Mouse (Mus musculus): ENCODE measurements around the gene Rabggtb. TPM values are rescaled to one million over a fixed set of nuclear protein-coding genes. Genes with fewer than 3 reads are reported as not detected.

Gene Rabggtb
- polyA plus RNA-seq, 1 experiment from 2014 or later = 47.4 TPM

DNA sequence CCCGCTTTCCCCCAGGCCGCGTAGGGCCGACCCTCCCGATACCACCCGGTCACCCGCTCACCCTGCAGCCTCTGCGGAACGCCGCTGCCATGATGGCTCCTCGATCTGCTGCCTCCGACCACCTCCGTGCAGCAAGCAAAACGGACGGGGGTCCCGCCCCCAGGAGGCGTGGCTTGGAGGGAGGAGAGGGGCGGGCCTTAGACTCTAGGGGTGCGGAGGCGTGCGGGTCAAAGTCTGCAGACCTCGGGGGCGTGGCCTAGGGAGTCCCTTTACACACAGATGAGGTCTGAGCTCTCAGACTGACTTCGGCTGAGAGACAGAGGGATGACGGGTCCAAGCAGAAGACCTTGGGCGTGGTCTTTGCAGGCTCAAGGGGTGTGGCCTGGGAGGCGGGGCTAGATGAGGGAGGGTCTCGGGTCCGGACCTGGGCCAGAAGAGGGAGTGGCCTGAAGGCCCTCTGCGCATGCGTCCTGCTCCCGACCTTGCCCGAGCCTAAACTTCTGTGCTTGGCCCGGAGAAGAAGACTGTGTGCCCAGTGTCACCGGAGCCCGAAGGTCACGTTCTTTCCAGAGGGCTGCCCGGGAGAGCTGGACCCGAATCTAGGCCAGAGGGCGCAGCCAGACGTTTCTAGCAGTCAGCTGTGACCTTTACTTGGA, 31.7 kb upstream of the Rabggtb start, which contains the start of gene Acadm:
Gene Acadm (minus strand): TSS at position 298 of the 656 bp plus-strand sequence.
- no peaks in the 10 kb centered on the region for H3K27me3 ChIP-seq (ENCODE audit: control insufficient read depth, insufficient read depth, low read length)
- H3K4me2 ChIP-seq (ENCODE audit: low read depth, low read length) = peak within 1 kb of the TSS; percentile 66
- no peaks in the 10 kb centered on the region for H3K9me3 ChIP-seq (replicated peaks; ENCODE audit: control insufficient read depth, low read length)
- peak; percentile 99 for ATAC-seq (ENCODE audit: insufficient read depth, low FRiP score)
- peak within 1 kb of the TSS; percentile 84 for H3K4me3 ChIP-seq (replicated peaks; ENCODE audit: low read length)
- no peaks in the 10 kb centered on the region for H3K36me3 ChIP-seq (ENCODE audit: control insufficient read depth, insufficient read depth, low read length)
- peak within 1 kb of the TSS; percentile 85 for H3K9ac ChIP-seq (ENCODE audit: low read length)
- under 1% methylated on average over 41 of the region's 41 CpGs for WGBS
- peaks cover 4% of the 10 kb centered on the region; the same call in 1 of the 2 replicates for H3K4me1 ChIP-seq (ENCODE audit: control insufficient read depth, insufficient read depth, low read length)
- H3K27ac ChIP-seq (ENCODE audit: low read length) = peak within 1 kb of the TSS; percentile 94

DNA sequence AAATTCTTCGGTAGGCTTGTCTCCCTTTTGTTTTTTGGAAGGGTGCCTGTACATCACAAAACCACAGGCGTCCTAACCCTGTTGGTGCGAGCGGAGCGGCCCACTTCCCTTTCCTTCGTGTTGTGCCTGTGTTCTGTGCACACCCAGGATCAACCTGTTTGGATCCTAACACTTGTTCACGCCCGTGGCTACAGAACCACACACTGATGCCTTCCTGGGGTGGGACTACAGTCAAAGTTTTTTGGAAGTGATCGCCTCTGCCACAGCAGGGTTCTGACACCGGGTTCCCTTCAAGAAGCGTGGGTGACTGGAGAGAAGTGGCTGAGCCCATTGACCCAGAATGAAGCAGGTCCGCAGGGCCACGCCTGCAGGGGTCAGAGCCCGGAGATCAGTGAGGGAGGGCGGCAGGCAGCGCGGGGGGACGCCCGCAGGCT, 31.1 kb upstream of the Rabggtb start:
- peak overlapping the region; percentile 84 for H3K4me3 ChIP-seq (replicated peaks; ENCODE audit: low read length)
- H3K27me3 ChIP-seq (ENCODE audit: control insufficient read depth, insufficient read depth, low read length) = no peaks in the 10 kb centered on the region
- H3K36me3 ChIP-seq (ENCODE audit: control insufficient read depth, insufficient read depth, low read length) = no peaks in the 10 kb centered on the region
- H3K27ac ChIP-seq (ENCODE audit: low read length) = peak overlapping the region; percentile 94
- no peaks in the 10 kb centered on the region for H3K9me3 ChIP-seq (replicated peaks; ENCODE audit: control insufficient read depth, low read length)
- H3K4me1 ChIP-seq (ENCODE audit: control insufficient read depth, insufficient read depth, low read length) = peaks cover 4% of the 10 kb centered on the region; the same call in 1 of the 2 replicates
- ATAC-seq (ENCODE audit: insufficient read depth, low FRiP score) = peak; percentile 51
- H3K9ac ChIP-seq (ENCODE audit: low read length) = peak overlapping the region; percentile 85
- WGBS = under 1% methylated on average over 19 of the region's 19 CpGs
- peak overlapping the region; percentile 66 for H3K4me2 ChIP-seq (ENCODE audit: low read depth, low read length)

DNA sequence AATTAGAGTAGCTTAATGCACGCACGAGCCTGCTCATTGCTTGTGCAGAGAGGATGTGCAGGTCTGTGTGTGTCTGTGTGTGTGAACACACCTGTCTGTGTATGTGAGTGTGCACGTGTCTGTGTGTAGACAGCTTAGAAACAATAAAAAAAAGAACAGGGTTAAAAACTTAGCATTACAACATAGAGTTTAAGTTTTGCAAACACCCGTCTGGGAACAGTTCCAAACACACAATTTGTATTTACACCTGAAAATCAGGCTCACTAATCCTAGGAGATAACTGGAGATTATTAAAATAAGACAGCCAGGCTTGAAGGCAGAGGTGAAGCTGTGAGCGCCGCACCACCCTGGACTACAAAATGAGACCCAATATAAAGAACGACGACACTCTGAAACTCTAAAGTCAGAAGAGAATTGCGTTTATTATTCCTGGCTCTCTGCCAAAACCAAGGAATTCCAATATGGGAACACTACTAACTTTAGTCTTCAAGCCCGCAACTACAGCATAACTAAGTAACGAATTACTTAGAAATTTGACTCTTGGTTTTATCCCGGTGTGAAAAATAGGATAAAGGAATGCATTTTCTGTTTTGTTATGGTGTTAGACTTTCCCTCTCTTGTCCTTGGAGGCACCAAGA, 30.3 kb upstream of the Rabggtb start:
- Histone ChIP-seq H3K27me3 (ENCODE audit: control insufficient read depth, insufficient read depth, low read length) (no peaks in the 10 kb centered on the region), H3K27ac (ENCODE audit: low read length) (peak overlapping the region; percentile 94; the same call in 1 of the 2 replicates), H3K9me3 (replicated peaks; ENCODE audit: control insufficient read depth, low read length) (no peaks in the 10 kb centered on the region), H3K36me3 (ENCODE audit: control insufficient read depth, insufficient read depth, low read length) (no peaks in the 10 kb centered on the region), H3K9ac (ENCODE audit: low read length) (no peak overlapping the region; the same call in 1 of the 2 replicates), H3K4me2 (ENCODE audit: low read depth, low read length) (peak overlapping the region; percentile 66), H3K4me1 (ENCODE audit: control insufficient read depth, insufficient read depth, low read length) (peaks cover 4% of the 10 kb centered on the region; the same call in 1 of the 2 replicates), H3K4me3 (replicated peaks; ENCODE audit: low read length) (peak overlapping the region; percentile 84)
- no peak for ATAC-seq (ENCODE audit: insufficient read depth, low FRiP score)
- WGBS = 25% methylated on average over 12 of the region's 12 CpGs

DNA sequence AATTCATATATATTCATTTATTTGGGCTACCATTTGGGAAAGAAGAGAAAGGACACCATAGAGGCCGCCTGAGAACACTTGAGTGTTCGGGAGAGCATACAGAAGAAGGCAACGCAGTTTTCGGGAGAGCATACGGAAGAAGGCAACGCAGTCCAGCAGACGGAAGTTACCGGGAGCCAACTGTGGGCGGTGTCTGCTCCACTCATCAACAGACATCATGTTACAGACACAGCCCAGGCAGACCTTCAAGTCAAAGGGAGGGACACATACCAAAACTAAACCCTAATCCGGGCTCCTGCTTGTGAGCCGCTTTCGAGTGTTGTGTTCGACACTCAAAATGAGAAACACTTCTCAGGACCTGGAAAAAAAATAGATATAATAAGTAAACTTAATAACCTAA, 28.8 kb upstream of the Rabggtb start:
- peaks cover 4% of the 10 kb centered on the region; the same call in 1 of the 2 replicates for H3K4me1 ChIP-seq (ENCODE audit: control insufficient read depth, insufficient read depth, low read length)
- ATAC-seq (ENCODE audit: insufficient read depth, low FRiP score) = no peak
- no peaks in the 10 kb centered on the region for H3K36me3 ChIP-seq (ENCODE audit: control insufficient read depth, insufficient read depth, low read length)
- H3K27ac ChIP-seq (ENCODE audit: low read length) = no peak overlapping the region
- 93% methylated on average over 13 of the region's 13 CpGs for WGBS
- no peak overlapping the region for H3K4me2 ChIP-seq (ENCODE audit: low read depth, low read length)
- H3K9ac ChIP-seq (ENCODE audit: low read length) = no peak overlapping the region
- H3K9me3 ChIP-seq (replicated peaks; ENCODE audit: control insufficient read depth, low read length) = no peaks in the 10 kb centered on the region
- no peak overlapping the region for H3K4me3 ChIP-seq (replicated peaks; ENCODE audit: low read length)
- H3K27me3 ChIP-seq (ENCODE audit: control insufficient read depth, insufficient read depth, low read length) = no peaks in the 10 kb centered on the region

DNA sequence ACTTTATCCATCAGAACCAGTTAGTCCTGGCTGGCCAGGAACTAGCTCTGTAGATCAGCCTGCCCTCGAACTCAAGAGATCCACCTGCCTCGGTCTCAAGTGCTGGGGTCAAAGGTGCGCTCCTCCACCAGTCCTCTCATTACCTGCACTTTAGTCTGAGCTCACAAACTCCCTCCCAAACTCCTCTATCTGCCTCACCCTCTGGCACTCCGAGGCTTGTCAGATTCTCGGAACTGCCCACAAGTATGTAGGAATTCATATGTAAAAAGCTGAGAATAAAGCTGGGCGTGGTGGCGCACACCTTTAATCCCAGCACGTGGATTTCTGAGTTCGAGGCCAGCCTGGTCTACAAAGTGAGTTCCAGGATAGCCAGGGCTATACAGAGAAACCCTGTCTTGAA, 27.7 kb upstream of the Rabggtb start:
- Histone ChIP-seq H3K36me3 (ENCODE audit: control insufficient read depth, insufficient read depth, low read length) (no peaks in the 10 kb centered on the region), H3K4me1 (ENCODE audit: control insufficient read depth, insufficient read depth, low read length) (peaks cover 4% of the 10 kb centered on the region; the same call in 1 of the 2 replicates), H3K27me3 (ENCODE audit: control insufficient read depth, insufficient read depth, low read length) (no peaks in the 10 kb centered on the region), H3K27ac (ENCODE audit: low read length) (no peak overlapping the region), H3K4me2 (ENCODE audit: low read depth, low read length) (no peak overlapping the region), H3K9ac (ENCODE audit: low read length) (no peak overlapping the region), H3K4me3 (replicated peaks; ENCODE audit: low read length) (no peak overlapping the region), H3K9me3 (replicated peaks; ENCODE audit: control insufficient read depth, low read length) (no peaks in the 10 kb centered on the region)
- no peak for ATAC-seq (ENCODE audit: insufficient read depth, low FRiP score)
- 85% methylated on average over 9 of the region's 9 CpGs for WGBS

DNA sequence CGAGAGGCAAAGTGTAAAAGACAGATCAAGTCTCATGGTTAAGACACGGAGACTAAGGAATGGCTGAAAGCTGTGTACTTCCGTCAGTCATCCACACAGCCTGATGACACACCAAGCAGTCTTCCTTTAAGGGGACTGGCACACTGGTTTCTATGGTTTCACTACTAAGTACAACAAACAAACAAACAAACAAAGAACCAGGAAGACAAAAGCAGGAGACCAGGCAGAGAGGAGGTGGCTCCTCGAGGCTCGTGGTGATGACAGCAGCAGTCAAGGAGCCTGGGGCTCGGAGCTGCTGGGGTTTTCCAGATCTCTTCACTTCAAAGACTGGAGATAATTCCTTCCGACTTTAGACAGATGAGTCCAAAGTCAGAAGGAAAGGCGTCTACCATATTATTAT, 27.2 kb upstream of the Rabggtb start:
- no peaks in the 10 kb centered on the region for H3K9me3 ChIP-seq (replicated peaks; ENCODE audit: control insufficient read depth, low read length)
- no peaks in the 10 kb centered on the region for H3K36me3 ChIP-seq (ENCODE audit: control insufficient read depth, insufficient read depth, low read length)
- no peak overlapping the region for H3K4me2 ChIP-seq (ENCODE audit: low read depth, low read length)
- no peak overlapping the region for H3K9ac ChIP-seq (ENCODE audit: low read length)
- ATAC-seq (ENCODE audit: insufficient read depth, low FRiP score) = no peak
- no peaks in the 10 kb centered on the region for H3K27me3 ChIP-seq (ENCODE audit: control insufficient read depth, insufficient read depth, low read length)
- H3K4me1 ChIP-seq (ENCODE audit: control insufficient read depth, insufficient read depth, low read length) = peaks cover 4% of the 10 kb centered on the region; the same call in 1 of the 2 replicates
- no peak overlapping the region for H3K27ac ChIP-seq (ENCODE audit: low read length)
- 86% methylated on average over 8 of the region's 8 CpGs for WGBS
- no peak overlapping the region for H3K4me3 ChIP-seq (replicated peaks; ENCODE audit: low read length)

DNA sequence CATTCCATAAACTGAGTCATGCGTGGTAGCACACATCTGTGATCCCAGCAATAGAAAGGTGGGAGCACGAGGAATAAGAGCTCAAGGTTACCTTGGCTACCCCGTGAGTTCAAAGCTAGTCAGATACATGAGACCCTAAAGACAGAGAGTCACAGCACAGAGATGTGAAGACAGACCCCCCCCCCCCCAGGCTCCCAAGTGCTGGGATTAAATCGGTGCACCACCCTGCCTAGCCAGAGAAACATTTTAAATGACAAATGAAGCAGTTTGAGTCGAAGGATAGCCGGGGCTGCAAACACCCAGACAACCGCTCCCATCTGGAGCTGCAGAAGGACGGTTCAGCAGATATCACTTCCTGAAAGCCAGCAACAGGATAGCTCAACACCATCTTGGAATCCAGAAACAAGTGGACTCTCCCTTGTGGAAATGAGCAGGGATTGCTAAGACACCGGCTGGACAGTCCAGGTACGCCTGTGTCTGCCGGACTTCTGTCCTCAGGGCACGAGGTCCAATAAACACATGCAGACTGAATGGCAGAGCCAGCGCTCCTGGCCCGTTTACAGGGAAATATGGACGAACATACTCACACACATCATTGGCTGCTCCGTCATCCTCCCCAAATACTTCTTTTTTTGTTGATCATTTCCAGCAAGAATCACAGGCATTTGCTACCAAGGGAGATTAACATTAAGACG, 24.5 kb upstream of the Rabggtb start:
- Histone ChIP-seq H3K4me3 (replicated peaks; ENCODE audit: low read length) (no peak overlapping the region), H3K27ac (ENCODE audit: low read length) (no peak overlapping the region), H3K4me1 (ENCODE audit: control insufficient read depth, insufficient read depth, low read length) (no peaks in the 10 kb centered on the region), H3K36me3 (ENCODE audit: control insufficient read depth, insufficient read depth, low read length) (peaks cover 6% of the 10 kb centered on the region; the same call in 1 of the 2 replicates), H3K9ac (ENCODE audit: low read length) (no peak overlapping the region), H3K9me3 (replicated peaks; ENCODE audit: control insufficient read depth, low read length) (no peaks in the 10 kb centered on the region), H3K4me2 (ENCODE audit: low read depth, low read length) (no peak overlapping the region), H3K27me3 (ENCODE audit: control insufficient read depth, insufficient read depth, low read length) (no peaks in the 10 kb centered on the region)
- WGBS = 85% methylated on average over 17 of the region's 17 CpGs
- no peak for ATAC-seq (ENCODE audit: insufficient read depth, low FRiP score)

DNA sequence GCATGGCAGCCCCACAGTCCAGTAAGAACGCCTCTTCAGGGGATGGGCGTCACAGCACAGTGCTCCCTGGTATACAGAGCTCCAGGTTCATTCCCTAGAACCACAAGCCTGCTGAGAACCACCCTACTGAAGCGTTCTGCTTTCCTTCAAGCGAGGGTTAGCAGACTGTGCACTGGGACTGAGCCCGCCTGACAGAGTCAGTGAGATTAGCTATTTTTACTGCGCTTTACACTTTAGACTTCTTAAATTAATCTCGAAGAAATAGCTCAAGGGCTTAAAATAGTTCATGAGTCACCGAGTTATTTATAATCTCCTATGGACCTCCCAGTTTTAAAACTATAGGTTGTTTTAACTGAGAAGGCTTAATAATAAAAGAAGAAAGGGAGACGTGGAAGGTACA, 23.1 kb upstream of the Rabggtb start:
- Histone ChIP-seq H3K9ac (ENCODE audit: low read length) (no peak overlapping the region), H3K4me3 (replicated peaks; ENCODE audit: low read length) (no peak overlapping the region), H3K27me3 (ENCODE audit: control insufficient read depth, insufficient read depth, low read length) (no peaks in the 10 kb centered on the region), H3K27ac (ENCODE audit: low read length) (0 out of 2 replicates have a peak overlapping the region, but pooled peaks have one; percentile 37), H3K9me3 (replicated peaks; ENCODE audit: control insufficient read depth, low read length) (no peaks in the 10 kb centered on the region), H3K4me1 (ENCODE audit: control insufficient read depth, insufficient read depth, low read length) (no peaks in the 10 kb centered on the region), H3K36me3 (ENCODE audit: control insufficient read depth, insufficient read depth, low read length) (peaks cover 10% of the 10 kb centered on the region), H3K4me2 (ENCODE audit: low read depth, low read length) (no peak overlapping the region)
- 76% methylated on average over 9 of the region's 9 CpGs for WGBS
- ATAC-seq (ENCODE audit: insufficient read depth, low FRiP score) = no peak

DNA sequence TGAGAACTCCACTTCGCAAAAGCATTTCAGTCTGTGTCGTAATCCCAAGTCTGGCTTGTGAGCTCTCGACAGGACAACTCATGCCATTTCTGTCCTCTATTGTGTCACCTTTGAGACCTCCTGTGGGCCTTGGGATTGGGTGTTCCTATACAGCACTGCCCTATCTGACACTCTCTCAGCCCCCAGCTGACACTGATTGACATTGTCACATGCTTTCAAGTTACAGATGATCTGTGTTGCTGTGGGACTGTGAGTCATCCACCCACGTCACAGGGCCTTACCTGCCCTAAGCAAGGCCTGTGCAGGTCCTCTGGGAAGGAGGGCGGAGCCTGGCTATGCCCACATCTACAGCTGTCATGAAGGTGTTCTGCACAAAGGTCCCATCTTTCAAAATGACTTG, 19.7 kb upstream of the Rabggtb start:
- Histone ChIP-seq H3K9me3 (replicated peaks; ENCODE audit: control insufficient read depth, low read length) (no peaks in the 10 kb centered on the region), H3K9ac (ENCODE audit: low read length) (no peak overlapping the region), H3K4me3 (replicated peaks; ENCODE audit: low read length) (no peak overlapping the region), H3K4me1 (ENCODE audit: control insufficient read depth, insufficient read depth, low read length) (0 out of 2 replicates have a peak, but pooled peaks cover 2% of the 10 kb centered on the region), H3K27me3 (ENCODE audit: control insufficient read depth, insufficient read depth, low read length) (no peaks in the 10 kb centered on the region), H3K36me3 (ENCODE audit: control insufficient read depth, insufficient read depth, low read length) (peaks cover 25% of the 10 kb centered on the region), H3K27ac (ENCODE audit: low read length) (no peak overlapping the region), H3K4me2 (ENCODE audit: low read depth, low read length) (no peak overlapping the region)
- ATAC-seq (ENCODE audit: insufficient read depth, low FRiP score) = 0 out of 2 replicates have a peak, but pooled peaks have one; percentile 38
- 93% methylated on average over 5 of the region's 5 CpGs for WGBS
